Mouse (Mus musculus) monocyte, adult 5-6 weeks (primary cell): ENCODE results near the gene Klhl35. TPM values are rescaled to one million over a fixed set of nuclear protein-coding genes. Genes with fewer than 3 reads are reported as not detected.
"Not testable (repeated sequence)": the region's sequence is repeated elsewhere in the genome, so short reads cannot be mapped to it uniquely, and the experiment has no call there.

Source experiments
- ATAC-seq: fragments of 153-309, 156-312 bp; replicated peaks from 2 replicates; pipeline ENCODE4 v1.8.0; 2017; ENCODE audit warnings: mild to moderate bottlenecking; ENCODE audit not compliant: low TSS enrichment, insufficient number of reproducible peaks, severe bottlenecking, poor library complexity, low FRiP score
- total RNA-seq: library from RNA; stranded (forward); fragments of 200-1000, 200-491, 200-594 nt; gene quantifications from 3 replicates; pipeline ENCODE4 v1.2.3, GENCODE M21; 2017

Klhl35 gene
- total RNA-seq, 1 experiment from 2014 or later: not detected

- no peak for ATAC-seq
These were observed 16.8 kb downstream of the Klhl35 start for GRCm38 (mm10) chr7:99482637-99483036.

- ATAC-seq: peak; percentile 94
These were observed 17.6 kb downstream of the Klhl35 start, which contains the start of gene Rps3 for GRCm38 (mm10) chr7:99483271-99483923. Gene Rps3 (minus strand): TSS chr7:99483738.

DNA sequence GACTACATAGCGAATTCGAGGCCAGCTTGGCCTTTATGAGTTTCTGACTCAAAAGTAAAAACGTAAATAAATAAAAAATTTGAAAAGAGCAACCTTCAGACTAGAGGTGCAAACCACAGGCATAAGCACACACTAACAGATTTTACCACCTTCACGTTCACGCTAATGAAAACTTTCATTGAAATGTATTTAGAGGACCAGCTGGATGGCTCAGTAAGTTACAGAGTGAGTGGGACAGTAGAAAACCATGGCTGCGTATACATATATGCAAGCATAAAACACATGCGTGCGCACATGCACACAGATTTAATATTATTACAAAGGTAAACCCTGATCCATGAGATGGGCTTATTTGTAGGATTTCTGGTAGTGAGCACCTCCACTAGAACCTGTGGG is 18.1 kb downstream of the Klhl35 start:
- ATAC-seq: no peak

DNA sequence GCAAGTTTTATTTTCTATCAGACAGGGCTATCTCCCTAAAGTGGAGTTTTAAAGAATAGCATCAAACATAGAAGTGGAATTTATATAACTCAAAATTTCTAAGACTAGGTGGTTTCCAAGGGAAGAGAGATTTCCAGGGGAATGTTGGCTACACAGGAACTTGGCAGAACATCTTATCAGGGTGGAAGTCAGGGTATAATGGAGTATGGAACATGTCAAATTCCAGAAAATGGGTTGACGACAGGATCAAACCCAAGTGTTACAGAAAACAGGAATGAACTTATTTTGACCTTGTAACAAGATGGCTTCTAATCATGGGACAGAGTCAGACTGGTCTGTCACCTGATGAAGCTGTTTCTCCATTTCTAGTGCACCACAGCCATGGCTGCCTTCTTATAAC is 18.9 kb downstream of the Klhl35 start:
- ATAC-seq: no peak

DNA sequence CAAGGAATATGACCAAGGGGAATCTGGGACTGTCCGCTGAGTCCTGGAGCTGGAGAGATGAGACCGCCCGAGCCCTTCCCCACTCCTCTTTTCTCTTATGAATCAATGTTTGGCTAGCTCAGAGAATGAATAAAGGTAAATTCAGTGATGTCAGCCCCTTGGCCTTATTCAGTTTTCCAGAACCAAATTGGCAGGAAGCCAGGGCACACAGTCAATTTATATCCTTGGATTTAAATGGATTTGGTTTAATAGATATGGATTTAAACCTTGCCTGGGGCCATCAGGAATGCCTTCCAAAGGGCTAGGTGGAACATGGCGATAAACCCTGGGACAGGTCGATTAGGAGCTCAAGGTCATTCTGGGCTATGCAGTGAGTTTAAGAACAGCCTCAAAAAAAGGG is 23.9 kb downstream of the Klhl35 start:
- no peak for ATAC-seq

DNA sequence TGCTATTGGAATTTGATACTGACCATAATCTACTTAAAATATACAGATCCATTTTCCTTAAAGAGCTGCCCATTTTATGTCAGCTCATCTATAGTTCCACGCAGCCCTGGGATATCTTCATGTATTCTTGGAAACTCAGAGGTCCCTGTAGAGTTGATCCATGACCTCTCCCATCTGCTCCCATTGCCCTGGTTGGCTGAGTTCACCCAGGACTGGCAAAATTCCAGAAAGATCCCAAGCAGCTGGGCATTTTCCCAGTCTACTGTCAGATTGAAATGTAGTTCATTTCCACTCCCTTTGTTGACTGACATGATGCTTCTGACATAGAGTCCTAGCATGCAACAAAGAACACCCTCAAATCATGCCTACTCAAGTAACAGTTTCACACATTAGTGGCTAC is 33.3 kb downstream of the Klhl35 start:
- no peak for ATAC-seq

- peak; percentile 89 for ATAC-seq
These were observed 34.4 kb downstream of the Klhl35 start for GRCm38 (mm10) chr7:99500201-99500600.

DNA sequence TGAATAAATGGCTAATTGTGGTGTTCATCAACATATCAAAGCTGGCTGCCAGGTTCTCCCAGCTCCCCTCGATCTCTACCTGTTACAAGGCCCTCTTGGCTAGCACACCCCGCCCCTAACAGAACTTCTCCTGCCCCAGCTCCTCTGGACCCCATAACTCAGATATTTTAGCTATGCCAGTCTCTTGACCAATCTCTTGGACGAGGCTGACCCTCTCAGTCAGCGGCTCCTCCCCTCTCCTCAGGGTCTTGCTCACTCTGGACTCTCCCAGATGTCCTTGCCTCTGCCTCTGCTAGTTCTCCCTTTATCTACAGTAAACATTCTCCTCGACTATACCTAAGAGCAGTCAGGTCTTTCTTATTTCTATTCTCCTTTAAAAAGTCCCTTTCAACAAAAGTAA is 34.9 kb downstream of the Klhl35 start:
- ATAC-seq: no peak

- no peak for ATAC-seq
These were observed 35.3 kb downstream of the Klhl35 start for GRCm38 (mm10) chr7:99501148-99501547.

DNA sequence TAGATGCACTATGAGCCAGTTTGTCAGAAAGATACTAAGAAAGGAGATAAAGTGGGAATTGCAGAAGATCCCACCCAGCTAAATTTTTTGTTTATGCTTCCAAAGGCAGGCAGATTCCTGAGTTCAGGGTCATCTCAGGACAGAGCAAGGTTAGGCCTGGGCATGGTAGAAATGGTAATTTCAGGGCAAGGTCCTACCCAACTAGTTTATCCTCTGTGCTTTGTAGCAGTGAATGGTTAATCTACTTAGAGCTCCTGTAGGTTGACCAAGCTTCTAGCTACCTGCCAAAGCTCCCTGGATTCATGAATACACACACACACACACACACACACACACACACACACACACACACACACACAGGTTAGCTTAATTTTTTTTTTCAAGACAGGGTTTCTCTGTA is 38.8 kb downstream of the Klhl35 start:
- ATAC-seq: no peak

DNA sequence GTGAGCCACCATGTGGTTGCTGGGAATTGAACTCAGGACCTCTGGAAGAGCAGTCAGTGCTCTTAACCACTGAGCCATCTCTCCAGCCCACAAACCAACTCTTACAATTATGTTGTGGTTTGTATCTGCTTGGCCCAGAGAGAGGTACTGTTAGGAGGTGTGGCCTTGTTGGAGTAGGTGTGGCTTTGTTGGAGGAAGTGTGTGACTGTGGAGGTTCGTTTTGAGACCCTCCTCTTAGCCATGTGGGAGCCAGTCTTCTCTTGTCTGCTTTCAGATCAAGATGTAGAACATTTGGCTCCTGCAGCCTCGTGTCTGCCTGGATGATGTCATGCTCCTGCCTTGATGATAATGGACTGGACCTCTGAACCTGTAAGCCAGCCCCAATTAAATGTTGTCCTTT is 42.4 kb downstream of the Klhl35 start:
- ATAC-seq: not testable (repeated sequence)

DNA sequence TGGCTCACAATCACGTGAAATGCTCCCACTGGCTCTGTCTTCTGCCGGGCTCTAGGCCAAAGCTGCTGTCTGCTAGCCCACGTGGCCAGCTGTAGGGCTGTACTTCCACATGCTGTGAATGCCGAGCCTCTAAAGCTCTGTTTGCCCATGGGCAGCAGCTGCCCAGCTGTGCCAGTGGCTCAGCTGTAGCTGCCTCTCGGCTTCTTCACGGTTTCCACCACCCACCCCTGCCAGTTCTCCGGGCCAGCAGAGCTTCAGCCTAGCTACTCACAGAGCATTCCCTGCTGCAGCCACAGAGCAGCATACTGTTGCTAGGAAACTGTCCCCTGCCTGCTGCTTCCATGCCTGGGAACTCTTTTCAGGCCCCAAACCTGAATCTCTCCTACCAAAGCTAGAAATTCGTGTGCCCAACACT is 44.3 kb downstream of the Klhl35 start:
- ATAC-seq: no peak

DNA sequence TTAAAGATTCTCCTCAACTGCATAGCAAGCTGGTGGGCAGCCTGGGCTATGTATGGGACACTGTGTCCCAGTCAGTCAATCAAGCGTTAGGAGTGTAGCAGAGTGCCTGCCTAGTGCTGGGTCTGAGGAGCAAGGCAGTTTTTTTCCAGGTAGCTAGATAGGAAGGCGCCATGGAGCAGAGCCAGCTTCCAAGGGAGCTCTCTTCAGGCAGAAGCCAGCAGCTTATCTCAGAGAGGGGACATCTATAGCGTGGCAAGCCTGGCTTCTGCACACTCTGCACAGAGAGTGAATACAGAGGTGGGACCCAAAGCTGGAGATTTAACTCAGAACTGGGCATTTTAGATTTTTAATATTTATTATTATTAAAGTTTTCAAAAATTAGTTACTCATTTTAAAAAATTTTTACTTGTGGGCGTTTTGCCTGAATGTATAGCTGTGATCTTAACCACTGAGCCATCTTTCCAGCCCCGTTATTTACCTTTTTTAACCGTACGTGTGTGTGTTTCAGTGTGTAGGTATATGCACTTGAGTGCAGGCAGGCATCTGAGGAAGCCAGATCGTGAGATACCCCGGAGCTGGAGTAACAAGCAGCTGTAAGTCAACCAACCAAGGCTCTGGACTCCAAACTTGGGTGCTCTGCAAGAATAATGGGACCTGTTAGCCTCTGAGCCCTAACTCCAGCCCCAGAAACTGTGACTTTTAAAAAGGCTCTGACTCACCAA is 50.4 kb downstream of the Klhl35 start:
- no peak for ATAC-seq

- no peak for ATAC-seq
These were observed 51.0 kb downstream of the Klhl35 start for GRCm38 (mm10) chr7:99516814-99517157.

GRCm38 (mm10) chr7:99518954-99519644 is 53.3 kb downstream of the Klhl35 start:
- ATAC-seq: no peak

DNA sequence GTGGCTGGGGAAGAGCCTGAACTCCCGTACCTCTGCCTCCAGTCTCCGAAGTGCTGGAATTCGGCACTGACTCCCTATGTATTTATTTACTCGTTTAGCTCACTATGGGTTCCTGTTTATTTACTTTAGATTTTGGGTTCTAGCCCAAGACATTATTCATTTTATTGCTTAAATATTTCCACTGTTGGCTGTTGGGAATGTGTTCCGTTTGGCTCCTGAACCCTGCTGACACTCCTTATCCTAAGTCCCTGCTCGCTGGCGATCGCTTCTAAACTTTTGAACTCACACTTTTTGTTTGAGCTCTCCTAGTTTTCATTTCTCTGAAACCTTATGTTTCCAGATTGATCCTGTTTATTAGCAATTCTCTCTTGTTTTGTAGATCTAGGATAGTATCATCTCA is 57.3 kb downstream of the Klhl35 start:
- ATAC-seq: no peak
